Mouse (Mus musculus): Measurements from ENCODE around the gene Hexb. TPM values are rescaled to one million over a fixed set of nuclear protein-coding genes. Genes with fewer than 3 reads are reported as not detected.
"Not testable (repeated sequence)": the region's sequence is repeated elsewhere in the genome, so short reads cannot be mapped to it uniquely, and the experiment has no call there.

Gene Hexb
- total RNA-seq, 2 experiments from 2014 or later = 8.6 to 9.5 TPM

- DNase-seq (ENCODE audit: low spot score) = no peak
These were observed 15.3 kb downstream of the Hexb start for GRCm38 (mm10) chr13:97182821-97183220.

DNA sequence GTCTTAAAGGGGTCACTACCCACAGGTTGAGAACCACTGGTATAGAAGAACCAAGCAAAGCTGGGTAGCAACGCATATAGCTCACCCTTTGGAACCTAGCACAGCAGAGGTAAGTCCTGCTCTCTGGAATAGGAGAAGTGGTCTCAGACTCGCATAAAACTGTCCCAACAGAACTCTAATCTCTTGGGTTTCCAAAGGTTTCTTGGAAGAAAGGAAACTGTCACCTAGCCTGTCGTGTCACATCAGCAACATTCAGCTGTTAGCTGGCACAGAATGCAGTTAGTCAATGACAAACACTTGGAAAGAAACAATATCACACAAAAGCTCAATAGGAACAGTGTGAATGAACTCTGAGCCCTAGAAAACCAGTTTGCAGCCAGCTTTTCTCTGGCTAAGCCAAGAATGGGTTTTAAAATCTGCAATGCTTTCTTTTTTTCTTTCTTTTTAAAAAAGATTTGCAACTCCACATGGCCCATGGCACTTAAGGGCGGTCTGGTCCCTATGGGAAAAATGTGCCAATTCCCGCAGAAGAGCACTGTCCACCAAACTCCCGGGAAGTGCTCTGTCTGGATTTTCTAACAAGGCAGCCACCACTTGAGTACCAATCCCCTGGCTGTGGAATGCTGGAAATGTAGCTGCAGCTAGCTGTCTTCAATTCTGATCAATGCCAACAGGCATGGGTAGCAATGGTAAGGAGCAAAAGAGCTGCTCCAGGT lies 17.9 kb downstream of the Hexb start:
- no peak for DNase-seq (ENCODE audit: low spot score)

GRCm38 (mm10) chr13:97178943-97179342 lies 19.2 kb downstream of the Hexb start:
- no peak for DNase-seq (ENCODE audit: low spot score)

DNA sequence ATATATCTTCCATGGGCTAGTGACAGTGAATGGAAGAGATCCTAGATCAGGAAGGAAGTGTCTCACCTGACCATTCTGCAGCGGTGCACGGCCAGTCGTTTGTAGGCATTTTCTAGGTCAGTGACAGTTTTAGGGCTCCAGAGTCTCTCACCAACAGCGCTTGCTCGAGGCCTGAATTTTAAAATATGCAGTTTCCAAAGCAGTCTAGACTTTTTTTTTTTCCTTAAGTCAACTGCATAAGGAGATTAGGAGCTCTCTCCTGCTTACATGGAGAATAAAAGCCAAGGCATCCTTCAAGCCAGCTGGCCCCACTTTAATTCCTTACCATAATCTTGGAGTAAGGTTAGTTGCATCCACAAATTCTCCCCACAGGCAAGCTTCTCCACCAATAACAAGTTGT lies 21.4 kb downstream of the Hexb start:
- DNase-seq (ENCODE audit: low spot score) = no peak

GRCm38 (mm10) chr13:97175520-97176264 lies 22.5 kb downstream of the Hexb start:
- DNase-seq (ENCODE audit: low spot score) = no peak

DNA sequence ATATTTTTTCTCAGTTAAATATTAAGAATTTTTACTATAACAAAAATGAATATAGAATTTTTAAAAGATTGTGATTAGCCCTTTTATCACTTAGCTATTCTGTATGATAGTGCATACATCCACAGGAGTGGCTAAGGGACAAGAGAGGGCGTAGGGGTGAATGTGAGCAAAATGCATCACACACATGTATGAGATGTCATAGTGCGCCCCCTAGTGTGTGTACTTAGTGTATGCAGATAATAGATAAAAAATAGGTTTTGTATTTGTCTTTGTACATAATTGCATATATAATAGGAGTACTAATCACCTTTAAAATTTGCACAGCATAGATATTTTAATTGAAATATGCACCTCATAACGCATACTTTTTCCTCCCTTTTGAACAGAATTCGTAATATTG lies 52.3 kb downstream of the Hexb start:
- peak; percentile 23 for DNase-seq (ENCODE audit: low spot score)

DNA sequence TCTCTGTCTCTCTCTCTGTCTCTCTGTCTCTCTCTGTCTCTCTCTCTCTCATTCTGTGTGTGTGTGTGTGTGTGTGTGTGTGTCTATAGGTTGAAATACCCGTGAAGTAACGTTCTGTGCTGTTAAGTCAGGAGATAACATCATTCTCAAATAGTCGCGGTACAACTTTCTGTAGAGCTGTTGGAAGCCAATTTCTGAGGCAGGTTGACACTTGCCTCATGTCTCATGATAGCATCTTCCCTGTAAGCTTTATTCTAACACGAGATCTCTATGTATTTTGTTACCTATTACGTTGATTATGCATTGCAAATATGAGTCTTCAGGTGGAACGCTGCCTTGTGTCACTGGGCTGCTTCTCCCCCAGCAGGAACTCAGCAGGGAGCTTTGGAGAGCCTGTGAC lies 55.8 kb downstream of the Hexb start:
- no peak for DNase-seq (ENCODE audit: low spot score)

DNA sequence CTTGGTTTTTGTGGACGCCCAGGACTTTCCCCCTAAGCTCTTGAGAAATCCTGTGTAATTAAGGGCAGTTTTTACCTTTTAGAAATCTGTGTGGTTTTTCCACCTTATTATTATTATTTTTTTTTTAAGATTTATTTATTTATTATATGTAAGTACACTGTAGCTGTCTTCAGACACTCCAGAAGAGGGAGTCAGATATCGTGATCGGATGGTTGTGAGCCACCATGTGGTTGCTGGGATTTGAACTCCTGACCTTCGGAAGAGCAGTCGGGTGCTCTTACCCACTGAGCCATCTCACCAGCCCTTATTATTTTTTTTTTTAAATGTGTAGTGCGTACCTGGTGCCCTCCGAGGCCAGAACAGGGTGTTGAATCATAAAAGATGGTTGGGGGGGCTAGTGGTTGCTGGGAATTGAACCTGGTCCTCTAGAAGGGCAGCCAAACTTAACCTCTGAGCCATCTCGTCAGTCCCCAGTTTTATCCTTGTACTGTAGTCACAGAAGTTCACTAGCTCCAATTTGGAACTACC lies 59.7 kb downstream of the Hexb start:
- DNase-seq (ENCODE audit: low spot score) = not testable (repeated sequence)

- DNase-seq (ENCODE audit: low spot score) = peak; percentile 91
These were observed 60.4 kb downstream of the Hexb start, which contains the start of the genes Gfm2 and Nsa2 for GRCm38 (mm10) chr13:97137466-97138400. TSS of gene Gfm2 (plus strand) at chr13:97137937. TSS of gene Nsa2 (minus strand) at chr13:97137937.

- not testable (repeated sequence) for DNase-seq (ENCODE audit: low spot score)
These were observed 67.7 kb downstream of the Hexb start for GRCm38 (mm10) chr13:97130413-97130812.

DNA sequence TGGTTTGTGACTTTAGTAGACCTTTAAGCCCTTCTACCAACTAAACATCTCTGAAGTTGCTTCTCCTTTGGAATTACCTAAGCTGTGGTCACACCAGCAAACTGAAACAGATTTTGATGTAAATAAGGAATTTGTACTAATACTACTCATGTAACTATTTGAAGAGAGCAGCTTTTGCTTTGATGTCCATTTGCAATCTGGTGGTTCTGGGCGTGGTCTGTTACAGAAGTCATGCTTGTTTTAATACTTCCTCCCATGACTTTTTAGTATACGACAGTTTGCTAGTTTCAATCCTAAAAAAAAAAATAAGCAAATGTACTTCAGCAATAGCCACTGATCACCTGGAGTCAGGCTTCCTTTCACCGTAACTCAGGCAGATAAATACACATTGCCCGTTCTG lies 68.5 kb downstream of the Hexb start:
- DNase-seq (ENCODE audit: low spot score) = not testable (repeated sequence)

Other genes with a start within 250 kb of the Hexb start
- gene 1700029F12Rik, start 164.0 kb downstream of the Hexb start, total RNA-seq (2021) = not detected
- under 1 TPM in 1 of 2 experiments, not detected in 1; 0.05 TPM for gene Fam169a, start 131.1 kb downstream of the Hexb start, total RNA-seq (2021)
- 1 to 10 TPM in 1 of 2 experiments, not detected in 1; 5.9 TPM for gene Gm6169, start 99.1 kb downstream of the Hexb start, total RNA-seq (2021)
- gene Gfm2, start 60.4 kb downstream of the Hexb start, total RNA-seq (2021) = 10 to 100 TPM; 48.7 to 49.3 TPM
- 10 to 100 TPM; 47.9 to 49.4 TPM for gene Nsa2, start 60.4 kb downstream of the Hexb start, total RNA-seq (2021)
- 1 to 10 TPM; 2.4 to 2.6 TPM for gene Enc1, start 42.7 kb upstream of the Hexb start, total RNA-seq (2021)